Mouse (Mus musculus): Measurements from ENCODE around the gene Wdr61. TPM values are rescaled to one million over a fixed set of nuclear protein-coding genes. Genes with fewer than 3 reads are reported as not detected.

Gene Wdr61
- total RNA-seq, 2 experiments from 2014 or later, result 58.9 to 60.0 TPM

- no peak for DNase-seq (ENCODE audit: low spot score in 2 of 2)
Measured at GRCm38 (mm10) chr9:54687246-54688236, 46.8 kb downstream of the Wdr61 start.

GRCm38 (mm10) chr9:54683814-54684605 lies 50.3 kb downstream of the Wdr61 start:
- DNase-seq (ENCODE audit: low spot score in 2 of 2), result no peak

GRCm38 (mm10) chr9:54682846-54683245 lies 51.5 kb downstream of the Wdr61 start:
- DNase-seq (ENCODE audit: low spot score in 2 of 2), result no peak

- DNase-seq (ENCODE audit: low spot score in 2 of 2), result peak; percentile 78 to 79
Measured at GRCm38 (mm10) chr9:54676531-54676986, 57.8 kb downstream of the Wdr61 start.

GRCm38 (mm10) chr9:54673887-54674286 lies 60.4 kb downstream of the Wdr61 start:
- no peak for DNase-seq (ENCODE audit: low spot score in 2 of 2)

- no peak for DNase-seq (ENCODE audit: low spot score in 2 of 2)
Measured at GRCm38 (mm10) chr9:54671962-54672361, 62.4 kb downstream of the Wdr61 start.

GRCm38 (mm10) chr9:54668455-54668854 lies 65.9 kb downstream of the Wdr61 start:
- DNase-seq (ENCODE audit: low spot score in 2 of 2), result peak; percentile 29 to 37

GRCm38 (mm10) chr9:54666116-54666515 lies 68.2 kb downstream of the Wdr61 start:
- DNase-seq (ENCODE audit: low spot score in 2 of 2), result no peak

Small RNA genes within 50 kb of the gene (microRNA-seq; reads per million reads assigned to microRNA genes)
- 0.85 to 0.99 reads per million in 2 experiments for gene Mir5710

Other genes starting within 250 kb of the Wdr61 start
- 100 to 1,000 TPM; 198 to 199 TPM for gene Dmxl2, start 232.9 kb downstream of the Wdr61 start, total RNA-seq (2021)
- not detected for gene Sh2d7, start 195.5 kb downstream of the Wdr61 start, total RNA-seq (2021)
- 10 to 100 TPM; 28.1 to 28.4 TPM for gene Cib2, start 174.3 kb downstream of the Wdr61 start, total RNA-seq (2021)
- 100 to 1,000 TPM; 194 to 212 TPM for gene Idh3a, start 148.2 kb downstream of the Wdr61 start, total RNA-seq (2021)
- gene Acsbg1, start 72.6 kb downstream of the Wdr61 start, total RNA-seq (2021), result 100 to 1,000 TPM; 109 to 126 TPM
- 10 to 100 TPM; 49.6 to 51.2 TPM for gene Dnaja4, start 35.6 kb downstream of the Wdr61 start, total RNA-seq (2021)
- 1 to 10 TPM; 1.8 to 4.8 TPM for gene Crabp1, start 30.2 kb upstream of the Wdr61 start, total RNA-seq (2021)
- 10 to 100 TPM; 48.4 to 53.5 TPM for gene Ireb2, start 129.3 kb upstream of the Wdr61 start, total RNA-seq (2021)
- gene Hykk, start 182.8 kb upstream of the Wdr61 start, total RNA-seq (2021), result 1 to 10 TPM; 2.1 to 2.2 TPM
- 100 to 1,000 TPM; 114 TPM for gene Psma4, start 216.3 kb upstream of the Wdr61 start, total RNA-seq (2021)
- not detected for gene AY074887, start 216.5 kb upstream of the Wdr61 start, total RNA-seq (2021)
- 1 to 10 TPM; 3.4 to 3.9 TPM for gene Chrna5, start 246.4 kb upstream of the Wdr61 start, total RNA-seq (2021)